Mouse (Mus musculus): ENCODE results near the gene Mars. TPM values are rescaled to one million over a fixed set of nuclear protein-coding genes. Genes with fewer than 3 reads are reported as not detected.

Mars gene
- polyA plus RNA-seq, 1 experiment: 85.0 TPM

DNA sequence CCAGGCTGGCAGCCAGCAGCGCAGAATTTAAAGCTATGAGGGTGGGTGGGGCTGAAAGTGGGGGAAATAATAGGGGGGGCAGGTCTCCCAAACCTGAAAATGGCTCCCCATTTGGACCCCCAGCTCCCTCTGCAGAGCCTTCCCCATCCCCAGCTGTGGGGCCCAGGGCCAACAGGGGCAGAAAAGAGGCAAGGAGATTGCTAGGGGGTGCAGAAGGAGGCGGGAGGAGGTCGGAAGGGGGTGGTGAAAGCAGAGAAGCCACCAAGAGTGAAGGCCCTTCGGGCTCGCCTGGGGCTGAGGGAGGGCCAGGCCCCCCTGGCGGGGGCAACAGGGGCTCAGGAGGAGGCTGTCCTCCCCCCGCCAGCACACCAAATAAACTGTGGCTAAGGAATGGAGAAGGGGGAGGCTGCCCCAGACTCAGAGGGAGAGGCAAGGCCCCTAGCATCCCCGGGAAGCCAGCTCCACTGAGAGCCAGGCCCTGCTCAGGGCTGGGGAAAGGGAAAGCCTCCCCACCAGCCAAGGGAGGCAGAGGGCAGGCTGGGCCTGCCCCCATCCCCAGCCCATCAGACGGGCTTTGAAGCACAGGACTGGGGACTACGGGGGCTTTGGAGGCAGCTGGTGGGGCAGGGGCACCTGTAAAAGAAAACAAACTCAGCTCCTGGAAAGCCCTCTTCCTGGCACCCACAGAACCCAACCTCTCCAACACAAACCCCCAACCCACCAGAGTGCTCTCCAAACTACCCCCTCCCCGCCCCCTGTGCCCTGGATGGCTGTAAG, 26.7 kb downstream of the Mars start:
- Histone ChIP-seq H3K4me1 (ENCODE audit: control insufficient read depth, insufficient read depth, low read length) (no peaks in the 10 kb centered on the region; the same call in 1 of the 2 replicates), H3K4me3 (replicated peaks; ENCODE audit: control insufficient read depth, low read depth, low read length) (no peak overlapping the region), H3K27ac (ENCODE audit: control insufficient read depth, insufficient read depth, low read depth, low read length, poor library complexity) (no peak overlapping the region)
- 89% methylated on average over 11 of the region's 11 CpGs for WGBS
- TF ChIP-seq CTCF (IDR thresholded peaks at IDR 0.05; ENCODE audit: control insufficient read depth, insufficient read depth, low read length): no peak
- TF ChIP-seq POLR2A (IDR thresholded peaks at IDR 0.05; ENCODE audit: borderline replicate concordance, control insufficient read depth, low read depth, low read length): no peak

DNA sequence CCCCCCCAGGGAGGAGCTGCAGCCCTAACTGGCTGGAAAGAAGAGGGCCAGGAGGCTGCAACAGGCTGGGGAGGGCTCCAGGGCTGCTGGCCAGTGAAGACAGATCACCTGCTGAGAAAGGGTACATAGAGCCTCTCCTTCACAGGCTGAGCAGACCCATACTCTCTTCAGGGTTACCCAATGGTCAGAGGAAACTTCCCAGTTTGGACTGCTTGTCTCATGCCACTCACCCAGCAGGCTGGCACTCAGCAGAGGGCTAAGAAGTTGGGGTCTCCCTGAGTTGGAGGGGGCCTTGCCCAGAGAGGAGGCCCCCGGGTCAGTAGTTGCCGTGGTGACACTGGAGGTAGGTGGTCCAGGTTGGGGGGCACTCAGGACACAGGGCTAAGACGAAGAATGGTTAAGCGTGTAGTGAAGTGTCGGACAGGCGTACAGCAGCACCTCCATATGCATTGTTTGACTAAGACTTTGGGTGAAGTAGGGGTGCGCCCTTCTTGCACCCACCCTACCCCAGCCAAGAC, 27.4 kb downstream of the Mars start:
- Histone ChIP-seq H3K4me3 (replicated peaks; ENCODE audit: control insufficient read depth, low read depth, low read length) (no peak overlapping the region), H3K27ac (ENCODE audit: control insufficient read depth, insufficient read depth, low read depth, low read length, poor library complexity) (no peak overlapping the region), H3K4me1 (ENCODE audit: control insufficient read depth, insufficient read depth, low read length) (no peaks in the 10 kb centered on the region; the same call in 1 of the 2 replicates)
- WGBS: 94% methylated on average over 7 of the region's 7 CpGs
- no peak for TF ChIP-seq CTCF (IDR thresholded peaks at IDR 0.05; ENCODE audit: control insufficient read depth, insufficient read depth, low read length)
- no peak for TF ChIP-seq POLR2A (IDR thresholded peaks at IDR 0.05; ENCODE audit: borderline replicate concordance, control insufficient read depth, low read depth, low read length)

DNA sequence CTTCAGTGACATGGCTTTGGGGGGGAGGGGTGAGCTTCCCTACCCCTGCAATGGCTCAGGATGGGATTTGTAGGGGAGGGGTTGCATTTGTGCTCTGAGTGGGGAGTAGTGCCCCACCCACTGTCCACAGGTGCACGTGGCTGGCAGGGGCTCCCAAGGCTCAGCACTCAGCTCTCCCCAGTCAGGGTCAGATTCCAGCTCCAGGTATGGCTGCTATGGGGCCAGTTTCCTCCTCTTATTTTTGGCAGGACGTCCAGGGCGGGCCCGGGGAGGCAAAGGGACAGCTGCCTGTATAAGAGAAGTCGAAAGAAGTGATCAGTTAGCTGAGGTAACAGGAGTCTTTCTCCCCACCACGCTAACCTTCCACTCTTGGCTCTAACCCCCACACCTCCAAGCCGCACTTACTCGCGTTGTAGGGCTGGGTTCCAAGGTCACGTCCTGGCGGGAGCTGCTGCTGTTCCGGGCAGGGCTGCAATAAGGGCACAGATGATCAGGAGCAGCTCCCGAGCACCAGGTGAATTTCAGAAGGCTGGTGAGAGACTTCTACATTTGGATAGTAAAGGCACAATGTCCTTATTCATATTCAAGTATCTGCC, 28.9 kb downstream of the Mars start:
- no peak overlapping the region for H3K4me3 ChIP-seq (replicated peaks; ENCODE audit: control insufficient read depth, low read depth, low read length)
- no peaks in the 10 kb centered on the region; the same call in 1 of the 2 replicates for H3K4me1 ChIP-seq (ENCODE audit: control insufficient read depth, insufficient read depth, low read length)
- no peak overlapping the region for H3K27ac ChIP-seq (ENCODE audit: control insufficient read depth, insufficient read depth, low read depth, low read length, poor library complexity)
- 87% methylated on average over 13 of the region's 13 CpGs for WGBS
- TF ChIP-seq POLR2A (IDR thresholded peaks at IDR 0.05; ENCODE audit: borderline replicate concordance, control insufficient read depth, low read depth, low read length) (no peak), CTCF (IDR thresholded peaks at IDR 0.05; ENCODE audit: control insufficient read depth, insufficient read depth, low read length) (no peak)

DNA sequence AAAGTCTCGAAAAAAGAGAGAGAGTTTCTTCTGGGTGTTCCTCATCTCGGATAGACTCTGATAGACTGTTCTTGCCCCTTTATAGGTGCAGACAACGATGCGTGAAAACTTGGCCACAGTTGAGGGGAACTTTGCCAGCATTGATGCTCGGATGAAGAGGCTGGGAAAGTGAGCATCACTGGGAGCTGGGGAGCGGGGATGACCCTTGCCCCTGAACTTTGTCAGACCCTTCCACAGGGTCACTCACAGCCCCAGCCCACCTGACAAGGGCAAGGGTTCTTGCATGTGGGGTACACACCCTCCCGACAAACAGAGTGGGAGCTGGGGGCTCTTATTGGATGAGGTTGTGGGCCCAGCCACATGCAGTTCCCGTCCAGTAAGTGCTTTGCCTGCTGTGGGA, 30.3 kb downstream of the Mars start:
- WGBS: 87% methylated on average over 8 of the region's 8 CpGs
- H3K4me3 ChIP-seq (replicated peaks; ENCODE audit: control insufficient read depth, low read depth, low read length): no peak overlapping the region
- no peak for TF ChIP-seq CTCF (IDR thresholded peaks at IDR 0.05; ENCODE audit: control insufficient read depth, insufficient read depth, low read length)
- no peak for TF ChIP-seq POLR2A (IDR thresholded peaks at IDR 0.05; ENCODE audit: borderline replicate concordance, control insufficient read depth, low read depth, low read length)
- H3K27ac ChIP-seq (ENCODE audit: control insufficient read depth, insufficient read depth, low read depth, low read length, poor library complexity): no peak overlapping the region
- H3K4me1 ChIP-seq (ENCODE audit: control insufficient read depth, insufficient read depth, low read length): no peaks in the 10 kb centered on the region

DNA sequence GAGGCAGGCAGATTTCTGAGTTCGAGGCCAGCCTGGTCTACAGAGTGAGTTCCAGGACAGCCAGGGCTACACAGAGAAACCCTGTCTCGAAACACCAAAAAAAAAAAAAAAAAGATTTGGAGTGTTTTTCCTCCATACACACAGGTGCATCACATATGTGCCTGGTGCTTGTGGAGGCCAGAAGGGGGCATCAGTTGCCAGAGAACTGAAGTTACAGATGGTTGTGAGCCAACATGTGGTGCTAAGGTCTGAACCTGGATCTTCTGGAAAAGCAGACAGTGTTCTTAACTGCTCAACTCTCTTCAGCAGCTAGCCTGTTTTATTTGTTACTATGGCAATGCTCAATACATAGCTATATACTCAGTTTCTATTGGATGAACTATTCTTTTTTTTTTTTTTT, 31.9 kb downstream of the Mars start:
- Histone ChIP-seq H3K4me1 (ENCODE audit: control insufficient read depth, insufficient read depth, low read length) (no peaks in the 10 kb centered on the region), H3K4me3 (replicated peaks; ENCODE audit: control insufficient read depth, low read depth, low read length) (no peak overlapping the region), H3K27ac (ENCODE audit: control insufficient read depth, insufficient read depth, low read depth, low read length, poor library complexity) (no peak overlapping the region)
- TF ChIP-seq CTCF (IDR thresholded peaks at IDR 0.05; ENCODE audit: control insufficient read depth, insufficient read depth, low read length) (no peak), POLR2A (IDR thresholded peaks at IDR 0.05; ENCODE audit: borderline replicate concordance, control insufficient read depth, low read depth, low read length) (no peak)
- 87% methylated on average over 2 of the region's 2 CpGs for WGBS

DNA sequence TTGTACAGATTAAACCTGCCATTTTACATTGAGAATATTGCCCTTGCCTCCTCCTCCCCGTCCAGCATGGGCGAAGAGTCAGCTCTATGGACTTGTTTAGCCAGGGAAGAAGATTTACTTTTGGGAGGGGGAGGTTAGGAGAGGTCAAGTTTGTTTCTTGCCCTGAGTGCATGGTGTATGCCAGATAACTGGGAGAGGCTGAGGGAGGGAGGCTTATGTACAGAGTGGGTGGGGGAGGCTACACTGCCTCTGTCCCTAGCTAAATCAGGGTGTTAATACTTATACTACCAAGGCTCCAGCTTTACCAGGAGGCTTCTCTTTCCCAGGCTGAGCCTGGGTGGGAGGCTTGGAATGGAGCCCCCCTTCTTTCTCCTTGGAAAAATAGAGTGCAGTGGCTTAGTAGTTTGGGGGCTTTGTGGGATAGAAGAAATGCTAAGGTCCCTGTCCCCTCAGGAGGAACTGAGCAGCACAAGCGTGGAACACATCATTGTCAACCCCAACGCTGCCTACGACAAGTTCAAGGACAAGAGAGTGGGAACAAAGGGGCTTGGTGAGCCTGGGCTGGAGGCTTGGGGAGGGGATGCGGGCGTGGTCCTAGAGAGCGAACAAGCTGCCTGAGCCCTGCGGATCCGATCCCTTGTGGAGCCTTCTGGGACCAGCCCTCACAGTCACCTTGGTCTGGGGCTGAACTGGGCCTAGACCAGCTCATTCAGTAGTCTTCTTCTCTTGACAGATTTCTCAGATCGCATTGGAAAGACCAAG, 37.1 kb downstream of the Mars start:
- Histone ChIP-seq H3K4me3 (replicated peaks; ENCODE audit: control insufficient read depth, low read depth, low read length) (no peak overlapping the region), H3K27ac (ENCODE audit: control insufficient read depth, insufficient read depth, low read depth, low read length, poor library complexity) (no peak overlapping the region), H3K4me1 (ENCODE audit: control insufficient read depth, insufficient read depth, low read length) (no peaks in the 10 kb centered on the region)
- WGBS: 90% methylated on average over 11 of the region's 11 CpGs
- TF ChIP-seq CTCF (IDR thresholded peaks at IDR 0.05; ENCODE audit: control insufficient read depth, insufficient read depth, low read length) (no peak), POLR2A (IDR thresholded peaks at IDR 0.05; ENCODE audit: borderline replicate concordance, control insufficient read depth, low read depth, low read length) (no peak)

DNA sequence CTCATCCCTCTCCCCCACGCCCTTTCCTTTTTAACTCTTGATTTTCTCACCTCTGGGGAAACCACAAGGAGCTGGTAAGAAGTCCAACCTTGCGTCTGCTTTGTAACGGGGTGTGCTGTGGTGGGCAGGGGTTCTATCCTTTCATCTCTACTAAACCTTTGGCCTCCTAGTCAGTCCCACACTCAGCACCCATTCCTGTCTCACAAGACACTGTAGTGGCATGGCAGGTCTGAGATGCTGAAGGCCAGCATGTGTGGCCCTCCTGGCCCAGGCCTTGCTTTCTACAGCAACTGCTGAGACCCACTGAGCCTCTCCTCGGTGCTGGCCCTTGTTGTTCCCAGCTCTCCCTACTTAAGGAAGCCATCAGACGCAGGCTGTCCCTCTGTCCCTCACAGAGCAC, 39.2 kb downstream of the Mars start:
- TF ChIP-seq CTCF (IDR thresholded peaks at IDR 0.05; ENCODE audit: control insufficient read depth, insufficient read depth, low read length) (no peak), POLR2A (IDR thresholded peaks at IDR 0.05; ENCODE audit: borderline replicate concordance, control insufficient read depth, low read depth, low read length) (no peak)
- no peak overlapping the region for H3K27ac ChIP-seq (ENCODE audit: control insufficient read depth, insufficient read depth, low read depth, low read length, poor library complexity)
- 94% methylated on average over 5 of the region's 5 CpGs for WGBS
- H3K4me3 ChIP-seq (replicated peaks; ENCODE audit: control insufficient read depth, low read depth, low read length): no peak overlapping the region
- no peaks in the 10 kb centered on the region for H3K4me1 ChIP-seq (ENCODE audit: control insufficient read depth, insufficient read depth, low read length)

DNA sequence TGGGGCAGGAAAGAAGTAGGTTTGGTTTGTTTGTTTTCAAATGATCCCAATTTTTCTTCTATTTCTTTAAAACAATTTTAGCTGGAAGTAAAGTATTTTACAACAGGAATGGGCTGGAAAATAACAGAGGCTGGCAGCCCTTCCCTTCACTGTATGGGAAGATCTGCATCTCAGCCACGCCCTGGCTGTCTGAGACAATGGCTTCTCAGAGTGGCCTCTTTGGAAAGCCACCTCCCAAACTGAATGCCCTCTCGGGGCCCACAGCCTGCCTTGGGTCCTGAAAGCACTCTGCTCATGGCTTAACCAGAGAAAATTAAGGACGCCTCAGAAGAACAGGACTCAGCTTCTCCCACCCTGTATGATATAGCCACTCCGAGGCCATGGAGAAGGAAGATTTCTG, 41.7 kb downstream of the Mars start:
- no peak overlapping the region for H3K27ac ChIP-seq (ENCODE audit: control insufficient read depth, insufficient read depth, low read depth, low read length, poor library complexity)
- 73% methylated on average over 4 of the region's 4 CpGs for WGBS
- H3K4me1 ChIP-seq (ENCODE audit: control insufficient read depth, insufficient read depth, low read length): peaks cover 3% of the 10 kb centered on the region; the same call in 1 of the 2 replicates
- TF ChIP-seq CTCF (IDR thresholded peaks at IDR 0.05; ENCODE audit: control insufficient read depth, insufficient read depth, low read length) (no peak), POLR2A (IDR thresholded peaks at IDR 0.05; ENCODE audit: borderline replicate concordance, control insufficient read depth, low read depth, low read length) (no peak)
- H3K4me3 ChIP-seq (replicated peaks; ENCODE audit: control insufficient read depth, low read depth, low read length): no peak overlapping the region
